Mouse (Mus musculus): ENCODE results near the gene Ccnc. TPM values are rescaled to one million over a fixed set of nuclear protein-coding genes. Genes with fewer than 3 reads are reported as not detected.

Ccnc gene
- 36.3 TPM for polyA plus RNA-seq (2015; fragmentation: Illumina TruSeq; extraction: RNeasy Lipid Tissue Mini Kit (QIAGEN cat#74804); ENCODE audit: insufficient read depth, low replicate concordance)

DNA sequence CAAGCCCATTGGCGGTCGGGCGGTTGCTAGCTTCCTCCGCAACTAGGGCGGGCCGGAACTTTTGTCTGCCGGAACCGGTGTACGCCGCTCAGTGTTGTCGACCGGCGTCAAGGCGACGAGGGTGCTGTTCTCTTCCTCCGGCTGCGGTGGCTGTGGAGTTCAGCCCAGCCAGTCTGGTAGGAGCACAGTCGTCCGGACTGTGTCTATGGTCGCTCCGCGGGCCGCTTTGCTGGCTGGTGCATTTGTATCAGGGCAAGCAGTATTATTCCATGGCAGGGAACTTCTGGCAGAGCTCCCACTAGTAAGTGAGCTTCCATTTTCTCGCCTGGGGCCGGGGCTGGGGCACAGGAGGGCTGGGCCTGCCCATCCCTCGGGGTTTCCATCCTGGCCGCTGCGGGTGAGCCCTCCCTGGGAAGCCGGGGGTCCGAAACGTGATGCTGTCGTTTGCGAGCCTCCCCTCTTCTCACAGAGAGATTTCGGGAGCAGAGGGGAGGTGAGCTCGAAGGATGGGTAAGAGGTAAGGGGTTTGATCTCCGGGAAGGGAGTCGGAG lies at the start of gene Ccnc:
Gene Ccnc, plus strand, starts transcription at position 87 of the 551 bp plus-strand sequence.

DNA sequence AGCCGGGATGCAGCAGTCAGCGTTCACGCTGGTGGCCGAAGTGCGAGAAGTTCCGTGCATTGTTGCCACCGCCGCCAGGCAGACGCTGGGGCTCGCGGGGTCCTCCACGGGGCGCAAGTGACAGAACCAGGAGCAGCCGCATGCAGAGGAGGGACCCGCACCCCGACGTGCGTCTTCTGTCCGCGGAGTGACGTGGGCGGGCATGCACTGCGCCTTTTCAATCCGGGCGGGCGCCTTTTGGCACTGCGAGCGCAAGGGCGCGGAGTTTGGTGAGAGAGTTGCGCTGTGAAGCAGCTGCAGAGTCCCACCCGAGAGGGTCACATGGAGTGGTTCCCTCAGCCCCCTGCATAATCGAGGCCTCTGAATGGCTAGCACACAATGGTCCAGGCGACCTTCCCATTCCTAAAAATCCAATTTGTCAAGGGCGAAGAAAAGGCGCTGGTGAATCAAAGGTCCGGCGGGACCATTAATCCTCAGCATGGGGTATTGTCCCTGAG lies 41.9 kb upstream of the Ccnc start, which contains the start of gene Prdm13:
Gene Prdm13, minus strand, starts transcription at position 369 of the 497 bp plus-strand sequence.

DNA sequence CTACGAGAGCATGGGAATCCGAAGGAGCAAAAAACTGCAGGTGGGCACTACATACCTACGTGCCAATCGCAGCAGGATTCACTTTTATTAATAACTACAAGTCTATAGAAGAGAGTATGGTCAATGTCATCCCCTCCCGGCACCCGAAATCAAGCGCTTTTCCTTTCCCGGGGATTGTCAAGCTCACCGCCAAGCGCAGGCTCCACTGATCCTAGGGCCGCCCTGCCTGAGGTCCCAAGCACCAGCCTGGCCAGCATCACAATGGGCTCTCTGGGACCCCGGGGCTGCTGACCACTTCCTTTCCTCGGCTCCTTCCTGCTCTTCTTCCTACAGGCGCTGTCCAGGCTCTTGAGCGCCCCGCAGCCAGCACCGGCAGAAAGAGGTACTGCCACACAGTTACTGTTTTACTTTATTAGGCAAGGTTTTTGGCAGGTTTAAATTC lies 39.4 kb downstream of the Ccnc start, which contains the start of the genes Usp45 and Tstd3:
Gene Usp45, plus strand, starts transcription at position 294 of the 442 bp plus-strand sequence.
Gene Tstd3, minus strand, starts transcription at position 350 of the 442 bp plus-strand sequence.

Other genes with a start within 250 kb of the Ccnc start
- not detected for gene Prdm13, start 41.7 kb upstream of the Ccnc start, polyA plus RNA-seq (2015; fragmentation: Illumina TruSeq; extraction: RNeasy Lipid Tissue Mini Kit (QIAGEN cat#74804); ENCODE audit: insufficient read depth, low replicate concordance)
- 30.5 TPM for gene Usp45, start 39.5 kb downstream of the Ccnc start, polyA plus RNA-seq (2015; fragmentation: Illumina TruSeq; extraction: RNeasy Lipid Tissue Mini Kit (QIAGEN cat#74804); ENCODE audit: insufficient read depth, low replicate concordance)
- 19.7 TPM for gene Tstd3, start 39.5 kb downstream of the Ccnc start, polyA plus RNA-seq (2015; fragmentation: Illumina TruSeq; extraction: RNeasy Lipid Tissue Mini Kit (QIAGEN cat#74804); ENCODE audit: insufficient read depth, low replicate concordance)
- gene Pnisr, start 119.9 kb downstream of the Ccnc start, polyA plus RNA-seq (2015; fragmentation: Illumina TruSeq; extraction: RNeasy Lipid Tissue Mini Kit (QIAGEN cat#74804); ENCODE audit: insufficient read depth, low replicate concordance), result 414 TPM
- gene Coq3, start 152.0 kb downstream of the Ccnc start, polyA plus RNA-seq (2015; fragmentation: Illumina TruSeq; extraction: RNeasy Lipid Tissue Mini Kit (QIAGEN cat#74804); ENCODE audit: insufficient read depth, low replicate concordance), result 7.2 TPM
- 0.59 TPM for gene Faxc, start 203.6 kb downstream of the Ccnc start, polyA plus RNA-seq (2015; fragmentation: Illumina TruSeq; extraction: RNeasy Lipid Tissue Mini Kit (QIAGEN cat#74804); ENCODE audit: insufficient read depth, low replicate concordance)